Mouse (Mus musculus) liver, adult 2 months (tissue): ENCODE measurements at regions not wholly inside any gene's neighbourhood (a gene's known extent, or its start where the extent isn't known, plus 50 kb on each side); places are given as distances from the start of the nearest gene placed in this dataset.

Experiments
- DNase-seq: peaks from one replicate; pipeline ENCODE4 v3.0.0-alpha.2; 2011; ENCODE audit warnings: low read depth, low spot score; ENCODE audit errors: extremely low read depth
- H3K27ac ChIP-seq: fragments of 200-500 bp; replicated peaks from 2 replicates; pipeline ENCODE4 v1.5.1; 2012; ENCODE audit warnings: low read depth, mild to moderate bottlenecking, control low read depth, inconsistent platforms, low read length; ENCODE audit not compliant: insufficient read depth
- H3K27me3 ChIP-seq: fragments of 200-500 bp; 2 replicates; pipeline ENCODE4 v1.6.1; 2012; ENCODE audit warnings: mild to moderate bottlenecking, moderate library complexity, low read length, inconsistent platforms; ENCODE audit not compliant: control insufficient read depth, insufficient read depth
- H3K36me3 ChIP-seq: fragments of 200-500 bp; 2 replicates; pipeline ENCODE4 v1.6.1; 2012; ENCODE audit warnings: low read length, inconsistent platforms; ENCODE audit not compliant: control insufficient read depth, insufficient read depth
- H3K4me1 ChIP-seq: fragments of 200-500 bp; 2 replicates; pipeline ENCODE4 v1.6.1; 2011; ENCODE audit warnings: low read length; ENCODE audit not compliant: control insufficient read depth, insufficient read depth
- H3K4me3 ChIP-seq: fragments of 200-500 bp; 2 replicates; pipeline ENCODE4 v1.5.1; 2011; ENCODE audit warnings: low read depth, mild to moderate bottlenecking, control low read depth, low read length, moderate library complexity; ENCODE audit not compliant: insufficient read depth
- H3K79me2 ChIP-seq: fragments of 200-500 bp; 2 replicates; pipeline ENCODE4 v1.6.1; 2012; ENCODE audit warnings: inconsistent platforms, mild to moderate bottlenecking, low read length, moderate library complexity; ENCODE audit not compliant: control insufficient read depth, insufficient read depth
- H3K9ac ChIP-seq: fragments of 200-500 bp; 2 replicates; pipeline ENCODE4 v1.6.1; 2012; ENCODE audit warnings: low read depth, mild to moderate bottlenecking, control low read depth, inconsistent platforms, low read length
- CTCF ChIP-seq: fragments of 200-500 bp; IDR thresholded peaks from 2 replicates; pipeline ENCODE4 v1.5.1; 2011; ENCODE audit warnings: low read depth, low read length, control low read depth
- POLR2A ChIP-seq: fragments of 200-500 bp; IDR thresholded peaks from 2 replicates; pipeline ENCODE4 v1.6.1; 2011; ENCODE audit warnings: low read length, control low read depth; ENCODE audit not compliant: insufficient read depth; ENCODE audit errors: extremely low read depth
- WGBS: fragments of 180-500 bp; shearing (Covaris S2); methylation state at CpG from one replicate; pipeline ENCODE4 v1.1.7; 2018; 5-methylcytosine and 5-hydroxymethylcytosine counted together

- H3K9ac ChIP-seq, result no peak overlapping the region
- H3K4me1 ChIP-seq, result no peaks in the 10 kb centered on the region
- no peak overlapping the region for H3K4me3 ChIP-seq
- TF ChIP-seq POLR2A (no peak), CTCF (no peak)
- H3K27ac ChIP-seq, result no peak overlapping the region
- 88% methylated on average over 6 of the region's 6 CpGs for WGBS
- DNase-seq, result no peak
- no peaks in the 10 kb centered on the region for H3K79me2 ChIP-seq
- H3K36me3 ChIP-seq, result no peaks in the 10 kb centered on the region
- H3K27me3 ChIP-seq, result no peaks in the 10 kb centered on the region
Observed at GRCm38 (mm10) chr12:52368034-52368433, 135.7 kb upstream of the Arhgap5 start.

- Histone ChIP-seq H3K27ac (no peak overlapping the region), H3K27me3 (no peaks in the 10 kb centered on the region), H3K36me3 (no peaks in the 10 kb centered on the region), H3K9ac (no peak overlapping the region), H3K4me1 (no peaks in the 10 kb centered on the region), H3K4me3 (no peak overlapping the region), H3K79me2 (no peaks in the 10 kb centered on the region)
- TF ChIP-seq POLR2A (no peak), CTCF (no peak)
- peak; percentile 33 for DNase-seq
- WGBS, result 57% methylated on average over 4 of the region's 4 CpGs
Observed at GRCm38 (mm10) chr12:52368466-52368865, 135.3 kb upstream of the Arhgap5 start.

DNA sequence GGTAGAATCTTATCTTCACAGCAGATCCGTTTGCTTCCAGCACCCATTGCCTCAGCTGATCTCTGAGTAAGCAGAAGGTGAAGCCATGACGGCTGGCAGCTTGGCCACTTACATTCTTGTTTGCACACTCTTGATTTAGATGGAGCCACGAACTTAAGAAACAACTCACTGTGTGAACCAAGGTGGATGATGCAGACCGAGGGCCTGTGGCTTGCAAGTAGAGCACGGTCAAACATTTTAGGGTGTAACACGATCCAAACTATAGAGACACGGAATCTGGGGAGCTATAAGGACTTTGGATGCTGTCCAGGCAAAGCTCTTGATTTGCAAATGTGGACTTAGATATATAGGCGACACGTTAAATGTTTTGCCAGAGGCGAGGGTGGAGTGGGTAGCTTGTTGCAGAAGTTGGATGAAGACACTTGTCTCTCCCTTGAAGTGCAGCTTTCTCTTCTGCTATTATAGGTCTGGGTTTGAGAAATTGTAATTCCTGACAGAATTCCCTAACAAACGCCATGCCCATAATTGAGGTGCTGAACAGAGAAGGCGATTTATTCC lies 133.5 kb upstream of the Arhgap5 start:
- TF ChIP-seq POLR2A, result no peak
- TF ChIP-seq CTCF, result no peak
- no peaks in the 10 kb centered on the region for H3K27me3 ChIP-seq
- DNase-seq, result no peak
- H3K4me1 ChIP-seq, result no peaks in the 10 kb centered on the region
- no peaks in the 10 kb centered on the region for H3K79me2 ChIP-seq
- WGBS, result 82% methylated on average over 12 of the region's 12 CpGs
- no peak overlapping the region for H3K4me3 ChIP-seq
- no peak overlapping the region for H3K9ac ChIP-seq
- no peak overlapping the region for H3K27ac ChIP-seq
- H3K36me3 ChIP-seq, result no peaks in the 10 kb centered on the region

- DNase-seq, result no peak
- Histone ChIP-seq H3K4me3 (no peak overlapping the region), H3K27ac (no peak overlapping the region), H3K36me3 (no peaks in the 10 kb centered on the region), H3K79me2 (no peaks in the 10 kb centered on the region), H3K4me1 (0 out of 2 replicates have a peak, but pooled peaks cover 2% of the 10 kb centered on the region), H3K9ac (no peak overlapping the region), H3K27me3 (no peaks in the 10 kb centered on the region)
- TF ChIP-seq CTCF, result no peak
- TF ChIP-seq POLR2A, result no peak
- WGBS, result 96% methylated on average over 4 of the region's 4 CpGs
Observed at GRCm38 (mm10) chr12:52375116-52375515, 128.7 kb upstream of the Arhgap5 start.

DNA sequence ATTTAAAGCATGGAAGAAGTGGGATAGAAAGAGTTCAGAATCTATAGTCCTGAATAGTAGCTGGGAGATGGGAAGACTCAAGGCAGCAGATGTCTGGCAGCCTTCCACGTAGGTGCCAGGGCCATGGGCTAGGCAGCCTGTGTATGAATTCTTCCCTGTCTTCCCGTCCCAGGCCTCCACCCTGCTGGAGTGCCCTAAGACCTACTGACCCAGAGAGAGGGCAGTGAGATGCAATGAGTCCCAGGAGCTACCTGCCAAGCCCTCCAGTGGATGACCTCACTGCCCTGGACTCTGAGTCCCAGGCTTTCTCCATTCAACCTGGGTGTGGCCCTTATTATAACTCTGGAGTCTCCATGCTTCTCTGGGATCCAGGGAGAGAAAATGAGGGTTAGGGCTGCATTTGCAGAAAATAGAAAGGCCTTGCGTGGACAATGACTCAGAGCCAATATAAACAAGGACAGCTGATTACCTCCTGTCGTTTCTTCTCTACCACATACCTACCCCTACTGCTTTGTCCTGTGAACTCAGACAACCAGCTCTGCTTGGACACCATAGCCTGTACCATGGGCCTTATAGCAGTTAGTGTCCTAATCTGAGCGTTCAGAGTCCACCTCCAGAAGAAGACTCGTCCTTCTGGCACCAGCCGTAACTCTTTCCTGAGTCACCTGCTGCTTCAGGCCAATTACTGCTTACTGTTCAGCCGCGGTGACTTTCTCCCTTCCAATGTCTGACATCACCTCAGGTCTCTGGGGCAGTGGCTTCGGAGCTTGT lies 126.9 kb upstream of the Arhgap5 start:
- DNase-seq, result peak; percentile 86
- 0 out of 2 replicates have a peak, but pooled peaks cover 2% of the 10 kb centered on the region for H3K4me1 ChIP-seq
- 49% methylated on average over 10 of the region's 10 CpGs for WGBS
- H3K4me3 ChIP-seq, result no peak overlapping the region
- TF ChIP-seq CTCF (no peak), POLR2A (no peak)
- H3K36me3 ChIP-seq, result no peaks in the 10 kb centered on the region
- H3K27me3 ChIP-seq, result no peaks in the 10 kb centered on the region
- no peak overlapping the region for H3K27ac ChIP-seq
- no peak overlapping the region for H3K9ac ChIP-seq
- H3K79me2 ChIP-seq, result no peaks in the 10 kb centered on the region

DNA sequence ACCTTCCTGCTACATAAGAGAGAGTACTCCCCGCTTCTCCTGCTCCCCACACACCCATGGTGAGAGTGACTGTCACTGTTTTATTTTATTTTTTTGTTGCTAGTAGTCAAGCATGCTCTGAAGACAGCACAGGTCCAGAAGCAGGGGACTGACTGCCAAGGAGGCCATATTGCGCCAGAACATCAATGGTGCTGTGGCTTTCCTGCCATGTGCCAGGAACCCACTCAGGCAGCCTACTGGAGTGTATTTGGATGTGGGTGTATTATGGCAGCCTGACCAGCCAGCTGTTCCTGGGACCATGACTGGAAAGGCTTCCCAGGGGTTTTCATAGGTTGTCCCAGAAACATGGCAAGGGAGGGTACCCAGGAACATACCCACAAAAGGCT lies 126.3 kb upstream of the Arhgap5 start:
- TF ChIP-seq CTCF, result no peak
- H3K27ac ChIP-seq, result no peak overlapping the region
- no peak overlapping the region for H3K9ac ChIP-seq
- H3K79me2 ChIP-seq, result no peaks in the 10 kb centered on the region
- no peak for DNase-seq
- no peaks in the 10 kb centered on the region for H3K27me3 ChIP-seq
- 94% methylated on average over 2 of the region's 2 CpGs for whole genome bisulfite sequencing
- H3K4me1 ChIP-seq, result 0 out of 2 replicates have a peak, but pooled peaks cover 2% of the 10 kb centered on the region
- no peak overlapping the region for H3K4me3 ChIP-seq
- H3K36me3 ChIP-seq, result no peaks in the 10 kb centered on the region
